Mouse (Mus musculus): ENCODE measurements at regions not wholly inside any gene's neighbourhood (a gene's known extent, or its start where the extent isn't known, plus 50 kb on each side); places are given as distances from the start of the nearest gene placed in this dataset.

DNA sequence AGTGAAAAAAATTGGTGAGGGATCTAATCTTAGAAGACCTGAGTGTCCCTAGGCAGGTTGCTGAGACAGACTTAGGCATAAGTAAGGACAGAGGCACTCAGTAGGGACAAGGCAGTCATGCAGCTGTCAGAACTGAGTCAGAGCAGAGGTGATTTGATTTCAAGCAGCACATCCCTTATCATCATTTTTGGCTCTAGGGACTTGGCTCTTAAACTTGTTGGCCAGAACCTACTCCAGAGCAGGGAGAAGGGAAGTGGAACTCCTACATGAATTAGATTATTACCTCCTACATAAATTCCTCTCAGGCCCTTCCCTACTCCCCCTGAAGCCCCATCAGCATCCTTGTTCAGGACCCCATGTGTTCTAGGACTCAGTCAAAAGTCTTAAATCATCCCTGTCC, 63.9 kb upstream of the Slc7a14 start:
- Histone ChIP-seq H3K9ac (replicated peaks) (no peak overlapping the region), H3K36me3 (no peaks in the 10 kb centered on the region), H3K4me2 (replicated peaks) (no peak overlapping the region), H3K27ac (replicated peaks) (no peak overlapping the region), H3K27me3 (no peaks in the 10 kb centered on the region), H3K9me3 (no peaks in the 10 kb centered on the region), H3K4me1 (no peaks in the 10 kb centered on the region), H3K4me3 (no peak overlapping the region)
- no peak for ATAC-seq (replicated peaks)

DNA sequence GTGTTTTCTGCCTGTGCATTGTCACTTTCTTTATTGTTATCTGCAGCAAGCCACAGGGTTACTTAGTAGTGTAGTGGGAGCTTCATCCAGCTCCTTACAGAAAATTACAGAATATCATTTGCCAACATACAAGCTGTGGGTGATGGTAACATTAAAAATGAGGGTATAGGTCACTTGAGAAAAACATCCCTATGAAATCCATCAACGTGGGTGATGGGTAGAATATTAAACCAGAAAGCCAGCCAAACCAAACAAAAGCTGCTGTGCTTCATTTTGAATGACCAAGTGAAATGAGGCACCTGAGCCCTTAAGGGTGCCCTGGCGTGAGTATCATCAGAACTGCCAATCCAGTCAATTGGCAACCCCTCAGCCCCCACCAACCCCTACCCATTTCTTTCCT, 58.1 kb upstream of the Slc7a14 start:
- H3K4me2 ChIP-seq (replicated peaks), result no peak overlapping the region
- no peak overlapping the region for H3K27ac ChIP-seq (replicated peaks)
- H3K9ac ChIP-seq (replicated peaks), result no peak overlapping the region
- H3K4me1 ChIP-seq, result no peaks in the 10 kb centered on the region
- H3K36me3 ChIP-seq, result no peaks in the 10 kb centered on the region
- 75% methylated on average over 2 of the region's 2 CpGs for WGBS
- no peaks in the 10 kb centered on the region for H3K27me3 ChIP-seq
- ATAC-seq (replicated peaks), result no peak
- no peaks in the 10 kb centered on the region for H3K9me3 ChIP-seq
- H3K4me3 ChIP-seq, result no peak overlapping the region
